Mouse (Mus musculus): ENCODE measurements around the gene Olfr91. TPM values are rescaled to one million over a fixed set of nuclear protein-coding genes. Genes with fewer than 3 reads are reported as not detected.

Gene Olfr91
- polyA plus RNA-seq, 1 experiment, result not detected

DNA sequence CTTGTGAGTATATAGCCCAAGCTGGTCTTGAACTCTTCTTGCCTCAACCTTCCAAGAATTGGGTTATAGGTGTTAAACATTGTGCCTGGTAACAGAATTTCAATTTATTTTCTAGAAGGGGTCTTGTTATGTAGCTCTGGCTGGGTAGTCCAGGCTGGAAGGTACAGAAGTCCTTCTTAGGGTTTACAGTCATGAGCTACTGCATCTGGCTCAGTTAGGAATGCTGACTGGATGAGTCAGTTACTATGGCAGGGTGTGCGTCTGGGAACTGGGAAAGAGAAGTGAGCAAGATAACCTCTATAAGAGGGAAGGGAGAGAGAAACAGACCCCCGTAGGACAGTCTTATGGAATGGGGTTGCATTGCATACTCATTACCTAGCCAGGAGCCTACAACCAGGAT, 22.3 kb downstream of the Olfr91 start:
- TF ChIP-seq CTCF (IDR thresholded peaks at IDR 0.05; ENCODE audit: borderline replicate concordance, extremely low read depth, insufficient read depth, insufficient read length) (no peak), POLR2A (IDR thresholded peaks at IDR 0.05; ENCODE audit: borderline replicate concordance, extremely low read depth, insufficient read depth, insufficient read length, poor library complexity, severe bottlenecking) (no peak)
- DNase-seq (ENCODE audit: low read depth), result no peak

DNA sequence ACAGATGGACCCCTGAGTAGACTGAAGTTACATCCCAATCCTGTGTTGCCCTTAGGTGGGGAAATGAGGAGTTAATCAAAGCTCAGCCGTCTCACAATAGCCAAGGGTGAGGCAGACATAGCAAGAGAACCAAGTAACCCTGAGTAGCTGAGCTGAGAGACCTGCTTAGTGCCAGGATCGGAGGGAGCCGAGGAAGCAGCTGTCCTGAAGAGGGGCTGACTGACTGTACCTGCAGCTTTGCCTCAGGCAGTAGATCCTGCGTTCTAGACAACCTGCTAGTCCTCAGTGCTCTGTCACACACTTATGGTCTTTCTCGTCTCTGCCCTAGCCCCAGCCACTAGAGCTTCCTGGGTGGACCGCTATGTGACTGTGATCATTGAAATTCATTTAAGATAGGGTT, 22.9 kb downstream of the Olfr91 start:
- no peak for TF ChIP-seq POLR2A (IDR thresholded peaks at IDR 0.05; ENCODE audit: borderline replicate concordance, extremely low read depth, insufficient read depth, insufficient read length, poor library complexity, severe bottlenecking)
- no peak for TF ChIP-seq CTCF (IDR thresholded peaks at IDR 0.05; ENCODE audit: borderline replicate concordance, extremely low read depth, insufficient read depth, insufficient read length)
- no peak for DNase-seq (ENCODE audit: low read depth)

GRCm38 (mm10) chr17:37072730-37073276, 25.3 kb downstream of the Olfr91 start:
- no peak for TF ChIP-seq POLR2A (IDR thresholded peaks at IDR 0.05; ENCODE audit: borderline replicate concordance, extremely low read depth, insufficient read depth, insufficient read length, poor library complexity, severe bottlenecking)
- no peak for TF ChIP-seq CTCF (IDR thresholded peaks at IDR 0.05; ENCODE audit: borderline replicate concordance, extremely low read depth, insufficient read depth, insufficient read length)
- DNase-seq (ENCODE audit: low read depth), result peak; percentile 51

- TF ChIP-seq CTCF (IDR thresholded peaks at IDR 0.05; ENCODE audit: borderline replicate concordance, extremely low read depth, insufficient read depth, insufficient read length) (no peak), POLR2A (IDR thresholded peaks at IDR 0.05; ENCODE audit: borderline replicate concordance, extremely low read depth, insufficient read depth, insufficient read length, poor library complexity, severe bottlenecking) (no peak)
- DNase-seq (ENCODE audit: low read depth), result peak; percentile 55
Measured at GRCm38 (mm10) chr17:37072080-37072729, 25.9 kb downstream of the Olfr91 start.

GRCm38 (mm10) chr17:37070121-37070520, 28.0 kb downstream of the Olfr91 start:
- DNase-seq (ENCODE audit: low read depth), result no peak
- no peak for TF ChIP-seq CTCF (IDR thresholded peaks at IDR 0.05; ENCODE audit: borderline replicate concordance, extremely low read depth, insufficient read depth, insufficient read length)
- TF ChIP-seq POLR2A (IDR thresholded peaks at IDR 0.05; ENCODE audit: borderline replicate concordance, extremely low read depth, insufficient read depth, insufficient read length, poor library complexity, severe bottlenecking), result no peak

GRCm38 (mm10) chr17:37067861-37068260, 30.2 kb downstream of the Olfr91 start:
- no peak for TF ChIP-seq CTCF (IDR thresholded peaks at IDR 0.05; ENCODE audit: borderline replicate concordance, extremely low read depth, insufficient read depth, insufficient read length)
- no peak for TF ChIP-seq POLR2A (IDR thresholded peaks at IDR 0.05; ENCODE audit: borderline replicate concordance, extremely low read depth, insufficient read depth, insufficient read length, poor library complexity, severe bottlenecking)
- no peak for DNase-seq (ENCODE audit: low read depth)

DNA sequence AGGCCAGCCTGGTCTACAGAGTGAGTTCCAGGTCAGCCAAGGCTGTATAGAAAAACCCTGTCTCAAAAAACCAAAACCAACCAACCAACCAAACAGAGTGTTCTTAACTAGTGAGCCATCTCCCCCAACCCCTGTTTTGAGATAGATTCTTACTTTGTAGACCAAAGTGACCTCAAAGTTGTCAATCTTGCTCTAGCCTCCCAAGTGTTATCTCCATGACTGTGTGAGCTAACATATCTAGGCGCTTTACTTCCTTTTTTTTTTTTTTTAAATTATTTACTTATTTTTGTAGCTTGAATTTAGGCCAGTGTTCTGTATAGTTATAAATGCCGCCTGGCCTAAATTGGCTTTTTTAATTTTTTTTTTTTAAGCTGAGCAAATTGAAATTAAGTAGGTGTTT, 32.1 kb downstream of the Olfr91 start:
- DNase-seq (ENCODE audit: low read depth), result no peak

DNA sequence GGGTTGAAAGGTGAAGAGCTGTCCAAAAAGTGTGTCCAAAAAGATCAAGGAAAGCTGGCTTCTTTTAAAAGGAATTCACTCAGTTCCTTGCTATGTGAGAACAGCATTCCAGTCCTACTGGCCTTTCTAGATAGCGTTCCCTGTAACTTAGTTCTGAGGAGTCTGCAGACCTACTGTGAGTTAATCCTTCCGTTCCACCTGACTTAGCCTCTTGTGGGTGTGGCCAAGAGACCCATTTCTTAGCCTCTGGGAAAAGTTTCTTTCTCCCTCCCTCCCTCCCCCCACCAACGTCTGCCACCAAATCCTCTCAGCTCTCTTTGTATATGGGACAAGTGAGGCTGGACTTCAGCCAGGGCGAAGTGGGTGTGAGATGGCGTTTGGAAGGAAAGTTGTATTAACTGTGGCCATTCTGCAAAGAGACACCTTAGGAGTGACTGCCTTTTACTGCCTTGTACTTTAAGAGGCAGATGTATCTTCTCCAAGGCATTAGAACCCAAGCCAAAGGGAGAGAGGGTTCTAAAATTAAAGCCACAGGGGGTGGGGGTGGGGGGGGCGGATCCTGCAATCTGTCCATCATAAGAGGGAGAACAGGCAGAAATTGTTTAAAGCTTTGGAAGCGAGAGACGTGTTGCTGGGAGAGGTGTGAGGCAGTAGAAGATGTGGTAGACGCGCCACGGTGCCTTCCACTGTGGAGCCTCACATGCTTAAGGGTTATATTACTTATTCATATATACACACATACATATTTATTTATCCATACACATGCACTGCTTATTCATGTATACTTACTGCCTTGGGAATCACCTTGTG, 34.2 kb downstream of the Olfr91 start:
- TF ChIP-seq POLR2A (IDR thresholded peaks at IDR 0.05; ENCODE audit: borderline replicate concordance, extremely low read depth, insufficient read depth, insufficient read length, poor library complexity, severe bottlenecking) (no peak), CTCF (IDR thresholded peaks at IDR 0.05; ENCODE audit: borderline replicate concordance, extremely low read depth, insufficient read depth, insufficient read length) (no peak)
- peak; percentile 75 for DNase-seq (ENCODE audit: low read depth)

More for the DNA sequence above, 32.1 kb downstream of the Olfr91 start:
- TF ChIP-seq POLR2A (IDR thresholded peaks at IDR 0.05; ENCODE audit: borderline replicate concordance, extremely low read depth, insufficient read depth, insufficient read length, poor library complexity, severe bottlenecking), result no peak
- no peak for TF ChIP-seq CTCF (IDR thresholded peaks at IDR 0.05; ENCODE audit: borderline replicate concordance, extremely low read depth, insufficient read depth, insufficient read length)

DNA sequence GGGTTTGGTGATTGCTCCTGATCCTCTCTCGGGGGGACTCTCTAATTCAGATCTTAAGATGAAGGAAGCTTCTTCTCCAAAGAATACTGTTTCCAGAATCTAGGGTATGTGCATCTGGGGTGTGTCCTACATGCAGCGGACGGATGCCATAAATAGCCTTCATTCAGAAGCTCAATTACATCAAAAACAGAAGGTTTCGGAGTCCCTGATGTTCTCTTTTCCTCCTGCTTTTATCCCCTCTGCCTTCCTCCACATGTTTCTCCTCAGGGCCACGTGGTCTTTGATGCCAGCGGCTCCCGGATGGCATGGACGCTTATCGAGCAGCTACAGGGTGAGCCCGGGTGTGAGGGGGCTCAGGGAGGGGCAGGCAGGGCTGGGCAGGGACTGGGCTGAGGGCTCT, 35.0 kb downstream of the Olfr91 start:
- TF ChIP-seq POLR2A (IDR thresholded peaks at IDR 0.05; ENCODE audit: borderline replicate concordance, extremely low read depth, insufficient read depth, insufficient read length, poor library complexity, severe bottlenecking), result no peak
- no peak for TF ChIP-seq CTCF (IDR thresholded peaks at IDR 0.05; ENCODE audit: borderline replicate concordance, extremely low read depth, insufficient read depth, insufficient read length)
- no peak for DNase-seq (ENCODE audit: low read depth)

DNA sequence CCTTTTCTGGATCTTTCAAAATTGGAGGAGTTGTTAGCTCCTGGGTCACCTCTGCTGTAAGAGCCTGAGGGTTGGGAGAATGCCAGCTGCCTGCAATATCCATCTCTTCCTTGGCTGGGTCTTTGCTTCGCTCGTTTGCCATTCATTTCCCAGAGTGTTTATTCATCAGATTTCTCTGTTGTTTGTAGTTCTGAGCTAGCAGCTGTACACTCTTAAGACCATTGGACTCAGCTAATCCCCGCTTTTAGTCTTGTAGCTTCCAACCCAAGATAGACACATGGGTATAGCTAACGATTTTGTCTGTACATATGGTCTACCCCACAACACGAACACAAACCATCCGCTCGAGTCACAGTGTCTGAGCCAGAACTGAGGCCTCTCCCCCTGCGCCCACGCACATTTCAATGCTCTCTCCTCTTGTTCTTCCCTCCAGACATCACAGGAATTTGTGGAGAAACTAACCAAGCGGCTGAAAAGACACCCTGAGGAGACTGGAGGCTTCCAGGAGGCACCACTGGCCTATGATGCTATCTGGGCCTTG, 35.9 kb downstream of the Olfr91 start:
- no peak for TF ChIP-seq CTCF (IDR thresholded peaks at IDR 0.05; ENCODE audit: borderline replicate concordance, extremely low read depth, insufficient read depth, insufficient read length)
- no peak for TF ChIP-seq POLR2A (IDR thresholded peaks at IDR 0.05; ENCODE audit: borderline replicate concordance, extremely low read depth, insufficient read depth, insufficient read length, poor library complexity, severe bottlenecking)
- peak; percentile 64 for DNase-seq (ENCODE audit: low read depth)

DNA sequence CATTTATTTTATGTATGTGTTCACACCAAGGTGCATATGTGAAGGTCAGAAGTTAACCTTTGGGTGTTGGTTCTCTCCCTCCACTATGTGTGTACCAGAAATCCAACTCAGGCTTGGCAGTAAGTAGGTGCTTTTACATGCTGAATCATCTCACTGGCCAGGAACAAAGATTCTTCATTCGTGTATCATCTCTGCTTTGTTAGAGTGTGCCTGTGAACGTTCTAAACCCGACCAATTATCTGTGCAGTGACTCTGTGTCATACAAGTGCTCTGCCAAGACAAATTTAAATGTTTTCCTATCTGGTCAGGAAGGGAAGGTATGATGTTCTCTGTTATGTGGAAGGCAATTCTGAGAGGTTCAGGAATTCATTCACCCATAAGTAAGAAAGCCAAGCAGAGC, 36.6 kb downstream of the Olfr91 start:
- DNase-seq (ENCODE audit: low read depth), result no peak
- TF ChIP-seq POLR2A (IDR thresholded peaks at IDR 0.05; ENCODE audit: borderline replicate concordance, extremely low read depth, insufficient read depth, insufficient read length, poor library complexity, severe bottlenecking) (no peak), CTCF (IDR thresholded peaks at IDR 0.05; ENCODE audit: borderline replicate concordance, extremely low read depth, insufficient read depth, insufficient read length) (no peak)

Data from brain, embryonic 14.5 days (tissue).